Mouse (Mus musculus): ENCODE results near the gene Jak3. TPM values are rescaled to one million over a fixed set of nuclear protein-coding genes. Genes with fewer than 3 reads are reported as not detected.

Jak3 gene
- 72.0 TPM for total RNA-seq (2023)

GRCm38 (mm10) chr8:71676020-71676741, at the start of gene Jak3:
Gene Jak3, plus strand, starts transcription at chr8:71676296.

GRCm38 (mm10) chr8:71671549-71671965, 4.5 kb upstream of the Jak3 start, which contains the start of gene Unc13a:
Gene Unc13a, minus strand, starts transcription at chr8:71671757.

GRCm38 (mm10) chr8:71689028-71689427, 12.9 kb downstream of the Jak3 start, which contains the start of gene Insl3:
Gene Insl3, plus strand, starts transcription at chr8:71689214.

GRCm38 (mm10) chr8:71701414-71702086, 25.5 kb downstream of the Jak3 start, which contains the start of gene B3gnt3:
Gene B3gnt3, minus strand, starts transcription at chr8:71701789.

GRCm38 (mm10) chr8:71725122-71725924, 49.2 kb downstream of the Jak3 start, which contains the start of gene Fcho1:
Gene Fcho1, minus strand, starts transcription at chr8:71725716.

Other genes starting within 250 kb of the Jak3 start
- gene Abhd8, start 212.6 kb upstream of the Jak3 start, total RNA-seq (2023): 80.8 TPM
- 20.2 TPM for gene Mrpl34, start 211.3 kb upstream of the Jak3 start, total RNA-seq (2023)
- 104 TPM for gene Dda1, start 207.1 kb upstream of the Jak3 start, total RNA-seq (2023)
- 20.5 TPM for gene Ano8, start 190.3 kb upstream of the Jak3 start, total RNA-seq (2023)
- 10.3 TPM for gene Gtpbp3, start 188.2 kb upstream of the Jak3 start, total RNA-seq (2023)
- 0.56 TPM for gene Plvap, start 164.5 kb upstream of the Jak3 start, total RNA-seq (2023)
- not detected for gene Ccdc194, start 150.6 kb upstream of the Jak3 start, total RNA-seq (2023)
- 56.4 TPM for gene Bst2, start 138.8 kb upstream of the Jak3 start, total RNA-seq (2023)
- gene Mvb12a, start 133.4 kb upstream of the Jak3 start, total RNA-seq (2023): 27.1 TPM
- gene Tmem221, start 117.4 kb upstream of the Jak3 start, total RNA-seq (2023): 1.2 TPM
- not detected for gene Nxnl1, start 109.7 kb upstream of the Jak3 start, total RNA-seq (2023)
- 5.5 TPM for gene Slc27a1, start 107.4 kb upstream of the Jak3 start, total RNA-seq (2023)
- gene Pgls, start 84.1 kb upstream of the Jak3 start, total RNA-seq (2023): 49.5 TPM
- 13.7 TPM for gene Fam129c, start 78.6 kb upstream of the Jak3 start, total RNA-seq (2023)
- gene Colgalt1, start 65.3 kb upstream of the Jak3 start, total RNA-seq (2023): 42.5 TPM
- gene Unc13a, start 4.5 kb upstream of the Jak3 start, total RNA-seq (2023): 0.53 TPM
- 50.8 TPM for gene Insl3, start 12.9 kb downstream of the Jak3 start, total RNA-seq (2023)
- gene B3gnt3, start 25.5 kb downstream of the Jak3 start, total RNA-seq (2023): 0.53 TPM
- 99.7 TPM for gene Fcho1, start 49.4 kb downstream of the Jak3 start, total RNA-seq (2023)
- 11.5 TPM for gene Zfp709, start 205.7 kb downstream of the Jak3 start, total RNA-seq (2023)
- gene Zfp882, start 232.3 kb downstream of the Jak3 start, total RNA-seq (2023): 5.5 TPM
- gene Zfp617, start 232.3 kb downstream of the Jak3 start, total RNA-seq (2023): 8.0 TPM

Measured in CD4-positive naive resting alpha-beta T cell, adult 76 days (primary cell).